Mouse (Mus musculus): Measurements from ENCODE around the gene Trnt1. TPM values are rescaled to one million over a fixed set of nuclear protein-coding genes. Genes with fewer than 3 reads are reported as not detected.

The Trnt1 gene
- polyA plus RNA-seq, 1 experiment from 2014 or later, result 54.9 TPM

- H3K27ac ChIP-seq (ENCODE audit: low read length), result no peak overlapping the region
- no peaks in the 10 kb centered on the region for H3K9me3 ChIP-seq (ENCODE audit: control insufficient read depth, low read length)
- no peaks in the 10 kb centered on the region for H3K4me1 ChIP-seq (replicated peaks; ENCODE audit: control insufficient read depth, insufficient read depth, low read length)
- no peak for ATAC-seq (ENCODE audit: low read depth)
- H3K9ac ChIP-seq (ENCODE audit: low read length), result no peak overlapping the region
- no peaks in the 10 kb centered on the region for H3K36me3 ChIP-seq (ENCODE audit: control insufficient read depth, insufficient read depth, low read length)
- no peak overlapping the region for H3K4me2 ChIP-seq (ENCODE audit: low read depth, low read length)
- no peak overlapping the region for H3K4me3 ChIP-seq (ENCODE audit: low read length)
- H3K27me3 ChIP-seq (ENCODE audit: control insufficient read depth, insufficient read depth, low read depth, low read length), result no peaks in the 10 kb centered on the region
- WGBS, result 53% methylated on average over 7 of the region's 7 CpGs
Observed at GRCm38 (mm10) chr6:106745673-106746394, 23.1 kb upstream of the Trnt1 start.

GRCm38 (mm10) chr6:106747251-106747650 lies 21.7 kb upstream of the Trnt1 start:
- Histone ChIP-seq H3K4me1 (replicated peaks; ENCODE audit: control insufficient read depth, insufficient read depth, low read length) (no peaks in the 10 kb centered on the region), H3K4me2 (ENCODE audit: low read depth, low read length) (no peak overlapping the region), H3K9ac (ENCODE audit: low read length) (no peak overlapping the region), H3K9me3 (ENCODE audit: control insufficient read depth, low read length) (no peaks in the 10 kb centered on the region), H3K27me3 (ENCODE audit: control insufficient read depth, insufficient read depth, low read depth, low read length) (no peaks in the 10 kb centered on the region), H3K4me3 (ENCODE audit: low read length) (no peak overlapping the region), H3K36me3 (ENCODE audit: control insufficient read depth, insufficient read depth, low read length) (no peaks in the 10 kb centered on the region), H3K27ac (ENCODE audit: low read length) (no peak overlapping the region)
- WGBS, result 90% methylated on average over 5 of the region's 5 CpGs
- no peak for ATAC-seq (ENCODE audit: low read depth)

GRCm38 (mm10) chr6:106747804-106748203 lies 21.1 kb upstream of the Trnt1 start:
- H3K27me3 ChIP-seq (ENCODE audit: control insufficient read depth, insufficient read depth, low read depth, low read length), result no peaks in the 10 kb centered on the region
- H3K36me3 ChIP-seq (ENCODE audit: control insufficient read depth, insufficient read depth, low read length), result no peaks in the 10 kb centered on the region
- no peak overlapping the region for H3K9ac ChIP-seq (ENCODE audit: low read length)
- H3K27ac ChIP-seq (ENCODE audit: low read length), result no peak overlapping the region
- no peak overlapping the region for H3K4me2 ChIP-seq (ENCODE audit: low read depth, low read length)
- 70% methylated on average over 3 of the region's 3 CpGs for WGBS
- H3K4me3 ChIP-seq (ENCODE audit: low read length), result no peak overlapping the region
- no peak for ATAC-seq (ENCODE audit: low read depth)
- H3K4me1 ChIP-seq (replicated peaks; ENCODE audit: control insufficient read depth, insufficient read depth, low read length), result no peaks in the 10 kb centered on the region
- no peaks in the 10 kb centered on the region for H3K9me3 ChIP-seq (ENCODE audit: control insufficient read depth, low read length)

GRCm38 (mm10) chr6:106748887-106749388 lies 20.0 kb upstream of the Trnt1 start, which contains the start of gene Il5ra:
TSS of gene Il5ra (minus strand) at chr6:106749037.
- Histone ChIP-seq H3K9ac (ENCODE audit: low read length) (no peak within 1 kb of the TSS), H3K36me3 (ENCODE audit: control insufficient read depth, insufficient read depth, low read length) (no peaks in the 10 kb centered on the region), H3K27ac (ENCODE audit: low read length) (no peak within 1 kb of the TSS), H3K4me3 (ENCODE audit: low read length) (no peak within 1 kb of the TSS), H3K27me3 (ENCODE audit: control insufficient read depth, insufficient read depth, low read depth, low read length) (no peaks in the 10 kb centered on the region), H3K4me2 (ENCODE audit: low read depth, low read length) (no peak within 1 kb of the TSS), H3K4me1 (replicated peaks; ENCODE audit: control insufficient read depth, insufficient read depth, low read length) (no peaks in the 10 kb centered on the region), H3K9me3 (ENCODE audit: control insufficient read depth, low read length) (no peaks in the 10 kb centered on the region)
- WGBS, result 55% methylated on average over 6 of the region's 6 CpGs
- ATAC-seq (ENCODE audit: low read depth), result no peak

- Histone ChIP-seq H3K27ac (ENCODE audit: low read length) (no peak overlapping the region), H3K9ac (ENCODE audit: low read length) (no peak overlapping the region), H3K9me3 (ENCODE audit: control insufficient read depth, low read length) (no peaks in the 10 kb centered on the region), H3K4me3 (ENCODE audit: low read length) (no peak overlapping the region), H3K4me2 (ENCODE audit: low read depth, low read length) (no peak overlapping the region), H3K36me3 (ENCODE audit: control insufficient read depth, insufficient read depth, low read length) (no peaks in the 10 kb centered on the region), H3K4me1 (replicated peaks; ENCODE audit: control insufficient read depth, insufficient read depth, low read length) (no peaks in the 10 kb centered on the region), H3K27me3 (ENCODE audit: control insufficient read depth, insufficient read depth, low read depth, low read length) (no peaks in the 10 kb centered on the region)
- no peak for ATAC-seq (ENCODE audit: low read depth)
- WGBS, result 78% methylated on average over 7 of the region's 7 CpGs
Observed at GRCm38 (mm10) chr6:106750291-106750690, 18.6 kb upstream of the Trnt1 start.

GRCm38 (mm10) chr6:106758299-106758698 lies 10.6 kb upstream of the Trnt1 start:
- no peaks in the 10 kb centered on the region for H3K9me3 ChIP-seq (ENCODE audit: control insufficient read depth, low read length)
- 80% methylated on average over 3 of the region's 3 CpGs for WGBS
- H3K27ac ChIP-seq (ENCODE audit: low read length), result no peak overlapping the region
- no peak for ATAC-seq (ENCODE audit: low read depth)
- H3K9ac ChIP-seq (ENCODE audit: low read length), result no peak overlapping the region
- H3K27me3 ChIP-seq (ENCODE audit: control insufficient read depth, insufficient read depth, low read depth, low read length), result no peaks in the 10 kb centered on the region
- H3K4me1 ChIP-seq (replicated peaks; ENCODE audit: control insufficient read depth, insufficient read depth, low read length), result no peaks in the 10 kb centered on the region
- H3K4me2 ChIP-seq (ENCODE audit: low read depth, low read length), result no peak overlapping the region
- H3K4me3 ChIP-seq (ENCODE audit: low read length), result no peak overlapping the region
- H3K36me3 ChIP-seq (ENCODE audit: control insufficient read depth, insufficient read depth, low read length), result no peaks in the 10 kb centered on the region

- H3K9ac ChIP-seq (ENCODE audit: low read length), result no peak overlapping the region
- H3K4me3 ChIP-seq (ENCODE audit: low read length), result no peak overlapping the region
- ATAC-seq (ENCODE audit: low read depth), result no peak
- H3K4me1 ChIP-seq (replicated peaks; ENCODE audit: control insufficient read depth, insufficient read depth, low read length), result no peaks in the 10 kb centered on the region
- no peaks in the 10 kb centered on the region for H3K36me3 ChIP-seq (ENCODE audit: control insufficient read depth, insufficient read depth, low read length)
- no peaks in the 10 kb centered on the region for H3K9me3 ChIP-seq (ENCODE audit: control insufficient read depth, low read length)
- 66% methylated on average over 3 of the region's 3 CpGs for WGBS
- H3K4me2 ChIP-seq (ENCODE audit: low read depth, low read length), result no peak overlapping the region
- H3K27me3 ChIP-seq (ENCODE audit: control insufficient read depth, insufficient read depth, low read depth, low read length), result no peaks in the 10 kb centered on the region
- no peak overlapping the region for H3K27ac ChIP-seq (ENCODE audit: low read length)
Observed at GRCm38 (mm10) chr6:106760473-106761218, 8.3 kb upstream of the Trnt1 start.

- ATAC-seq (ENCODE audit: low read depth), result no peak
- Histone ChIP-seq H3K9ac (ENCODE audit: low read length) (no peak overlapping the region), H3K4me2 (ENCODE audit: low read depth, low read length) (no peak overlapping the region), H3K9me3 (ENCODE audit: control insufficient read depth, low read length) (no peaks in the 10 kb centered on the region), H3K4me3 (ENCODE audit: low read length) (no peak overlapping the region), H3K36me3 (ENCODE audit: control insufficient read depth, insufficient read depth, low read length) (no peaks in the 10 kb centered on the region), H3K27me3 (ENCODE audit: control insufficient read depth, insufficient read depth, low read depth, low read length) (no peaks in the 10 kb centered on the region), H3K27ac (ENCODE audit: low read length) (no peak overlapping the region), H3K4me1 (replicated peaks; ENCODE audit: control insufficient read depth, insufficient read depth, low read length) (no peaks in the 10 kb centered on the region)
- 58% methylated on average over 1 of the region's 1 CpGs for WGBS
Observed at GRCm38 (mm10) chr6:106761486-106761885, 7.4 kb upstream of the Trnt1 start.

GRCm38 (mm10) chr6:106765892-106766291 lies 3.0 kb upstream of the Trnt1 start:
- H3K27ac ChIP-seq (ENCODE audit: low read length), result no peak overlapping the region
- WGBS, result 56% methylated on average over 1 of the region's 1 CpGs
- no peak overlapping the region for H3K4me3 ChIP-seq (ENCODE audit: low read length)
- H3K36me3 ChIP-seq (ENCODE audit: control insufficient read depth, insufficient read depth, low read length), result no peaks in the 10 kb centered on the region
- no peaks in the 10 kb centered on the region for H3K9me3 ChIP-seq (ENCODE audit: control insufficient read depth, low read length)
- peaks cover 9% of the 10 kb centered on the region for H3K4me1 ChIP-seq (replicated peaks; ENCODE audit: control insufficient read depth, insufficient read depth, low read length)
- H3K27me3 ChIP-seq (ENCODE audit: control insufficient read depth, insufficient read depth, low read depth, low read length), result no peaks in the 10 kb centered on the region
- no peak for ATAC-seq (ENCODE audit: low read depth)
- no peak overlapping the region for H3K9ac ChIP-seq (ENCODE audit: low read length)
- H3K4me2 ChIP-seq (ENCODE audit: low read depth, low read length), result no peak overlapping the region

Measured in lung, embryonic 16.5 days (tissue).